Mouse (Mus musculus) olfactory bulb, adult 2 months (tissue): ENCODE measurements around the gene Mug1.

Source experiments
- CTCF ChIP-seq: fragments of 200-500 bp; IDR thresholded peaks from 2 replicates; pipeline ENCODE4 v1.5.1; 2012; ENCODE audit warnings: low read depth, mild to moderate bottlenecking, low read length, moderate library complexity; ENCODE audit not compliant: insufficient read depth
- POLR2A ChIP-seq: fragments of 200-500 bp; IDR thresholded peaks from 2 replicates; pipeline ENCODE4 v1.6.1; 2012; ENCODE audit warnings: mild to moderate bottlenecking, low read depth, low read length, moderate library complexity; ENCODE audit not compliant: insufficient read depth

GRCm38 (mm10) chr6:121828034-121828433, 10.3 kb upstream of the Mug1 start:
- TF ChIP-seq CTCF, result no peak
- no peak for TF ChIP-seq POLR2A
